Mouse (Mus musculus) forebrain, embryonic 14.5 days (tissue): ENCODE measurements around the gene Stt3b. TPM values are rescaled to one million over a fixed set of nuclear protein-coding genes. Genes with fewer than 3 reads are reported as not detected.

Experiments used
- ATAC-seq: fragments of 200-750 bp; cut with Nextera tagmentation; 2 replicates; pipeline ENCODE4 v1.8.0; 2017; ENCODE audit warnings: mild to moderate bottlenecking, moderate library complexity
- DNase-seq: peaks from one replicate; pipeline ENCODE4 v3.0.0-alpha.2; 2015; ENCODE audit warnings: low spot score
- H3K27ac ChIP-seq: fragments of 300-500 bp; sonication (generic); 2 replicates; pipeline ENCODE4 v1.5.1; 2014; ENCODE audit warnings: low read depth, mild to moderate bottlenecking, control low read depth, low read length, moderate library complexity
- H3K27me3 ChIP-seq: fragments of 300-500 bp; sonication (generic); replicated peaks from 2 replicates; pipeline ENCODE4 v1.6.1; 2014; ENCODE audit warnings: low read length, control low read depth, mixed read lengths; ENCODE audit not compliant: control insufficient read depth, insufficient read depth
- H3K36me3 ChIP-seq: fragments of 300-500 bp; sonication (generic); 2 replicates; pipeline ENCODE4 v1.6.1; 2014; ENCODE audit warnings: low read length, control low read depth; ENCODE audit not compliant: control insufficient read depth, insufficient read depth
- H3K4me1 ChIP-seq: fragments of 300-500 bp; sonication (generic); 2 replicates; pipeline ENCODE4 v1.6.1; 2014; ENCODE audit warnings: antibody characterized with exemption, low read length, control low read depth; ENCODE audit not compliant: control insufficient read depth, insufficient read depth
- H3K4me2 ChIP-seq: fragments of 300-500 bp; sonication (generic); 2 replicates; pipeline ENCODE4 v1.6.1; 2014; ENCODE audit warnings: mild to moderate bottlenecking, control low read depth, low read length
- H3K4me3 ChIP-seq: fragments of 300-500 bp; sonication (generic); 2 replicates; pipeline ENCODE4 v1.5.1; 2014; ENCODE audit warnings: low read depth, low read length, control low read depth
- H3K9ac ChIP-seq: fragments of 300-500 bp; sonication (generic); 2 replicates; pipeline ENCODE4 v1.6.1; 2014; ENCODE audit warnings: mild to moderate bottlenecking, low read length, control low read depth, moderate library complexity
- H3K9me3 ChIP-seq: fragments of 300-500 bp; sonication (generic); replicated peaks from 2 replicates; pipeline ENCODE4 v1.6.1; 2016; ENCODE audit warnings: low read length, control low read depth, mixed read lengths; ENCODE audit not compliant: control insufficient read depth
- WGBS: fragments of 180-500 bp; shearing (Covaris S2); extraction: QIAGEN DNeasy Blood & Tissue Kit; methylation state at CpG from one replicate; pipeline ENCODE4 v1.1.7; 2014; 5-methylcytosine and 5-hydroxymethylcytosine counted together
- polyA plus RNA-seq: library from polyadenylated mRNA; unstranded; fragments of >200 nt; fragmentation: Nextera tagmentation; extraction: Ambion mirVana; gene quantifications from 2 replicates; pipeline ENCODE4 v1.2.1, GENCODE M21; 2014

Stt3b gene
- polyA plus RNA-seq, 1 experiment from 2014 or later = 74.8 TPM

GRCm38 (mm10) chr9:115323572-115323971 lies 13.4 kb upstream of the Stt3b start:
- 8% methylated on average over 10 of the region's 10 CpGs for WGBS
- H3K27me3 ChIP-seq = no peaks in the 10 kb centered on the region
- no peak overlapping the region for H3K27ac ChIP-seq
- H3K4me1 ChIP-seq = peaks cover 7% of the 10 kb centered on the region; the same call in 1 of the 2 replicates
- H3K9ac ChIP-seq = no peak overlapping the region
- H3K36me3 ChIP-seq = no peaks in the 10 kb centered on the region
- no peak overlapping the region for H3K4me3 ChIP-seq
- no peak for DNase-seq
- peak; percentile 18; the same call in 1 of the 2 replicates for ATAC-seq
- no peaks in the 10 kb centered on the region for H3K9me3 ChIP-seq
- peak overlapping the region; percentile 14; the same call in 1 of the 2 replicates for H3K4me2 ChIP-seq

- Histone ChIP-seq H3K9me3 (no peaks in the 10 kb centered on the region), H3K36me3 (no peaks in the 10 kb centered on the region), H3K27ac (no peak overlapping the region), H3K27me3 (no peaks in the 10 kb centered on the region), H3K4me3 (no peak overlapping the region), H3K4me2 (no peak overlapping the region), H3K4me1 (peaks cover 7% of the 10 kb centered on the region; the same call in 1 of the 2 replicates), H3K9ac (no peak overlapping the region)
- DNase-seq (peak; percentile 80), ATAC-seq (peak; percentile 63)
- WGBS = 61% methylated on average over 6 of the region's 6 CpGs
Observed at GRCm38 (mm10) chr9:115322385-115322784, 12.2 kb upstream of the Stt3b start.

- H3K4me1 ChIP-seq = peaks cover 7% of the 10 kb centered on the region; the same call in 1 of the 2 replicates
- H3K36me3 ChIP-seq = no peaks in the 10 kb centered on the region
Observed at GRCm38 (mm10) chr9:115321052-115321451, 10.8 kb upstream of the Stt3b start.

GRCm38 (mm10) chr9:115320156-115320555 lies 9.9 kb upstream of the Stt3b start:
- no peaks in the 10 kb centered on the region for H3K9me3 ChIP-seq
- H3K36me3 ChIP-seq = no peaks in the 10 kb centered on the region
- H3K4me3 ChIP-seq = no peak overlapping the region
- no peak overlapping the region for H3K4me2 ChIP-seq
- DNase-seq (no peak), ATAC-seq (no peak)
- peaks cover 7% of the 10 kb centered on the region; the same call in 1 of the 2 replicates for H3K4me1 ChIP-seq
- H3K27me3 ChIP-seq = no peaks in the 10 kb centered on the region
- H3K27ac ChIP-seq = no peak overlapping the region
- 80% methylated on average over 4 of the region's 4 CpGs for WGBS
- no peak overlapping the region for H3K9ac ChIP-seq

More at GRCm38 (mm10) chr9:115321052-115321451, 10.8 kb upstream of the Stt3b start:
- 82% methylated on average over 6 of the region's 6 CpGs for WGBS
- Histone ChIP-seq H3K9me3 (no peaks in the 10 kb centered on the region), H3K9ac (no peak overlapping the region), H3K4me3 (no peak overlapping the region), H3K27ac (no peak overlapping the region), H3K4me2 (no peak overlapping the region), H3K27me3 (no peaks in the 10 kb centered on the region)
- DNase-seq = no peak
- ATAC-seq = no peak

GRCm38 (mm10) chr9:115318621-115319375 lies 8.6 kb upstream of the Stt3b start:
- no peaks in the 10 kb centered on the region for H3K36me3 ChIP-seq
- H3K27me3 ChIP-seq = no peaks in the 10 kb centered on the region
- peaks cover 4% of the 10 kb centered on the region; the same call in 1 of the 2 replicates for H3K4me1 ChIP-seq
- no peak overlapping the region for H3K27ac ChIP-seq
- ATAC-seq = no peak
- WGBS = 84% methylated on average over 6 of the region's 6 CpGs
- no peaks in the 10 kb centered on the region for H3K9me3 ChIP-seq
- H3K4me3 ChIP-seq = no peak overlapping the region
- H3K4me2 ChIP-seq = no peak overlapping the region
- no peak for DNase-seq
- no peak overlapping the region for H3K9ac ChIP-seq

- DNase-seq (no peak), ATAC-seq (no peak)
- H3K9me3 ChIP-seq = no peaks in the 10 kb centered on the region
- 94% methylated on average over 5 of the region's 5 CpGs for WGBS
- no peaks in the 10 kb centered on the region for H3K27me3 ChIP-seq
- no peak overlapping the region for H3K4me3 ChIP-seq
- no peaks in the 10 kb centered on the region for H3K4me1 ChIP-seq
- no peak overlapping the region for H3K27ac ChIP-seq
- H3K4me2 ChIP-seq = no peak overlapping the region
- H3K36me3 ChIP-seq = no peaks in the 10 kb centered on the region
- no peak overlapping the region for H3K9ac ChIP-seq
Observed at GRCm38 (mm10) chr9:115317049-115317448, 6.8 kb upstream of the Stt3b start.

- ATAC-seq (no peak), DNase-seq (peak; percentile 54)
- no peaks in the 10 kb centered on the region for H3K27me3 ChIP-seq
- no peak overlapping the region for H3K27ac ChIP-seq
- H3K9ac ChIP-seq = no peak overlapping the region
- no peaks in the 10 kb centered on the region for H3K9me3 ChIP-seq
- peaks cover 5% of the 10 kb centered on the region; the same call in 1 of the 2 replicates for H3K4me1 ChIP-seq
- no peak overlapping the region for H3K4me3 ChIP-seq
- peak overlapping the region; percentile 33; the same call in 1 of the 2 replicates for H3K4me2 ChIP-seq
- 12% methylated on average over 10 of the region's 10 CpGs for WGBS
- no peaks in the 10 kb centered on the region for H3K36me3 ChIP-seq
Observed at GRCm38 (mm10) chr9:115314556-115314955, 4.3 kb upstream of the Stt3b start.

- Histone ChIP-seq H3K36me3 (no peaks in the 10 kb centered on the region), H3K9ac (no peak overlapping the region), H3K4me3 (no peak overlapping the region), H3K4me1 (peaks cover 5% of the 10 kb centered on the region; the same call in 1 of the 2 replicates), H3K9me3 (no peaks in the 10 kb centered on the region), H3K4me2 (no peak overlapping the region), H3K27ac (no peak overlapping the region), H3K27me3 (no peaks in the 10 kb centered on the region)
- no peak for DNase-seq
- ATAC-seq = no peak
- 88% methylated on average over 5 of the region's 5 CpGs for WGBS
Observed at GRCm38 (mm10) chr9:115313830-115314229, 3.6 kb upstream of the Stt3b start.

- Histone ChIP-seq H3K4me3 (peak overlapping the region; percentile 96), H3K4me2 (peak overlapping the region; percentile 61), H3K27ac (peak overlapping the region; percentile 97; the same call in 1 of the 2 replicates), H3K27me3 (no peaks in the 10 kb centered on the region), H3K9ac (peak overlapping the region; percentile 98), H3K4me1 (peaks cover 22% of the 10 kb centered on the region), H3K36me3 (no peaks in the 10 kb centered on the region), H3K9me3 (no peaks in the 10 kb centered on the region)
- ATAC-seq (no peak), DNase-seq (no peak)
- 12% methylated on average over 5 of the region's 5 CpGs for WGBS
Observed at GRCm38 (mm10) chr9:115311223-115311520, 951 bp upstream of the Stt3b start.
